Mouse (Mus musculus) erythroblast, embryonic 14.5 days (primary cell): ENCODE results near the gene Fgfr2.

Source experiments
- GATA1 ChIP-seq: IDR thresholded peaks from 2 replicates; pipeline ENCODE4 v1.6.1; 2012; ENCODE audit warnings: low read length, inconsistent platforms, mixed read lengths
- TAL1 ChIP-seq: IDR thresholded peaks from 3 replicates; pipeline ENCODE4 v1.6.1; 2012; ENCODE audit warnings: low read length, inconsistent platforms, mixed read lengths

GRCm38 (mm10) chr7:130153363-130153969 lies 2969.7 kb downstream of the Fgfr2 start:
- no peak for TF ChIP-seq GATA1
- no peak for TF ChIP-seq TAL1
